Mouse (Mus musculus) right cerebral cortex, postnatal 4 days (tissue): Measurements from ENCODE around the gene Trappc11.

ENCODE experiments used
- DNase-seq: peaks from one replicate; pipeline ENCODE4 v3.0.0-alpha.2; 2022

Gene Trappc11

DNA sequence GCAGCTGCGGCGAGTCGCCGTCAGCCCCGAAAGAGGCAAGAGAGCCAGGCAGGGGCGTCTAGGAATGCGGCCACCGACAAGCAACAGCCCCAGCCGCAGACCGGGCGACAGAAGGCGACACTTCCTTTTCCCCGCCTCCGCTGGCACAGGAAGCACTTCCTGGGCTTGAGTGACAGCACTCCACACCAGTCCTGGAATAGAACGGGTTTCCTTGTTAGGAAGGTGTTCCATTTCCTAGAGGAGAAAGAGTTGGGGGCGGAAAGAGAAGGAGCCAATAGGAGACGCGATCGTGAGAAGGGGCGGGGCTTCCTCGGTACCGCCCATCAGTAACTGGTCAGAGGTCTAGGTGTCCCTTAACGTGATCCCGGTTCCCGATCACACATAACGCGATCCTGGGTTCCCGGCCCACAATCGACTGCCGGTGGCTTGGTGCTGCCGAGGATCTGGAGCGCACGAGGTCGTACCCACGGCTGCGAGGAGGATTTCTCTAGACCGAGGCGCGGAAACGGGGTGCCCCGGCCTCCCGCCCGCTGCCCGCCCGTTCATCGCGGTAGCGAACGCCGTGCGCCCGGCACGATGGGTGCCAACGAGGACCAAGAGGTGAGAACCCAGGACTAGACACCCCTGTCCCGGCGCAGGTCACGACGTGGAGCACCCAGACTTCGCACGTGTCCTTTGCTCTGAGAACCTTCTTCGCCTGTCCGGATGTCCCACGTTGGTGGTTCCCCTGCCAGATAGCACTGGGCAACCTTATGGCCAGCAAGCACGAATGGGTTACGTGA lies at the start of gene Trappc11, which contains the start of gene Rwdd4a:
Trappc11 (minus strand) TSS at position 127 of the 782 bp plus-strand sequence.
Rwdd4a (plus strand) TSS at position 321 of the 782 bp plus-strand sequence.
- DNase-seq, result peak; percentile 90

DNA sequence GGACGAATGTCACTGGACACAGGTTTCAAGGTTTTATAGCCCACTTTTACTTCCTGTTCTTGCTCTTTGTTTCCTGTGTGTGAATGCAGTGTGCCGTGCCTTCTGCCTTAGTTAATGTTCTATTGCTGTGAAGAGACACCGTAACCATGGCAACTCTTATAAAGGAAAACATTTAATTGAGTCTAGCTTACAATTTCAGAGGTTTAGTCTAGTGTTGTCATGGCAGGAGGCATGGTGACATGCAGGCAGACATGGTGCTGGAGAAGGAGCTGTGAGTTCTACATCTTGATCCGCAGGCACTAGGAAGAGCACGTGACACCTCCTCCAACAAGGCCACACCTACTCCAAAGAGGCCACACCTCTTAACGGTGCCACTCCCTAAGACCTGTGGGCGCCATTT lies 48.2 kb upstream of the Trappc11 start:
- DNase-seq, result no peak

DNA sequence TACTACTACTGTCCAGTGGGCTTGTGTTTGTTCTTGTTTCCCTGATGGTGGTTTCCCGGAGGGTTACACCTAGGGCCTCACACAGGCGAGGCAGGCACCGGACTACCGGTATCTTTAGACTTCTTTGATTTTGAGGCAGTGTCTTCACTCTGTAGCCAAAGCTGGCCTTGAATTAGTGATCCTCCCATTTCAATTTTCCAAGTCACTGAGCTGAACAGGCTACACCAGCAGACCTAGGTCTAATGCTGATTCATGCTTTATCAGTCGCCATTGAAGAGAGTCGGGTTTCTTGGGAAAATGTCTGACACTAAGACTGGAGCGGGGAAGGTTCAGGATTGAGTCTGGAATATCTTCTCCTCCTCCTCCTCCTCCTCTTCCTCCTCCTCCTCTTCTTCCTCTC lies 40.2 kb upstream of the Trappc11 start:
- no peak for DNase-seq

DNA sequence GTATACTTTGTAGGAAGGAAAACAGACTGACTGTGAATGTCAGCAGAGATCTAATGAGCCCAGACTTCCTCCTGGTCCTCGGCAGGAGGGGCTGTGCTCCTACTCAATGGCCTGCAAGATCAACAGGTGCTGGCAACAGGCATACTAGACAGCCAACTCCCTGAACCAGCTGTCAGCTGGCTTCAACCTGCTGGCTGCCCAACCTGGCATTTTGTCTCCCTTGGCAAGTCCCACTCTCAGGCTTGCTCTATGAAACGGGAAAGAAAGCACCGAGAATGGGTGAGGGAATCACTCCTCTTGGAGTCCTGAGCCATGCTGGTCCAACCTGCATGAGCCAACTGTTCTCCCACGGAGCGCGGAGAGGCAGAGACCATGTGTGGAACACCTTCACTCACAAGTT lies 36.9 kb upstream of the Trappc11 start:
- DNase-seq, result no peak

DNA sequence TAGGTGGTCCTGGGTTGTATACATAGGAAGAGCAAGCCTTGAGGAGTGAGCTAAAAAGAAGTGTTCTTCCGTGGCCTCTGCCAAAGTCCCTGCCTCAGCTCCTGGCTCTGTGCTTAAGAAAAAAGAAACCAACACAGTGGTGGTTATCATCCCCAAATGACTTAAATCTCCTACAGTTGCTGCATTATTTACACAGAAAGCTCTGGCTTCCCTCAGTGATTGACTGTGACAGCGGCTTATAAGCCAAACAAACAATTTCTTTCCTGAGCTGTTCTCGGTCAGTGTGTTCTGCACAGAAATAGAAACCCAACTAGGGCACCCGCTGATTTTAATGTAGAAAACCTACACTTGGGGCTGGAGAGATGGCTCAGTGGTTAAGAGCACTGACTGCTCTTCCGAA lies 34.8 kb upstream of the Trappc11 start:
- DNase-seq, result no peak

DNA sequence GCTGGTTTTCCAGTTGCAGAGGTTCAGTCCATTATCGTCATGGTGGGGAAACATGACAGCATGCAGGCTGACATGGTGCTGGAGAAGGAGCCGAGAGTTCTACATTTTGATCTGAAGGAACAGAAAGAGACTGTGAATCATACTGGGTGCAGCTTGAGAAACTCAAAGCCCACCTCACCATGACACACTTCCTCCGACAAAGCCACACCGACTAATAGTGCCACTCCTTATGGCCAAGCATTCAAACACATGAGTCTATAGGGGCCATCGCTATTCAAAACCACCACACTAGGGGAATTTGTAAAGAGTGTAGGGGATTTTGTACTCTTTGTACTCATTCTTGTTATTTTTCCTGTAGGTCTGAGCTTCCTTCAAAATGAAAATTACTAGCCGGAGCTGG lies 33.3 kb upstream of the Trappc11 start:
- no peak for DNase-seq

DNA sequence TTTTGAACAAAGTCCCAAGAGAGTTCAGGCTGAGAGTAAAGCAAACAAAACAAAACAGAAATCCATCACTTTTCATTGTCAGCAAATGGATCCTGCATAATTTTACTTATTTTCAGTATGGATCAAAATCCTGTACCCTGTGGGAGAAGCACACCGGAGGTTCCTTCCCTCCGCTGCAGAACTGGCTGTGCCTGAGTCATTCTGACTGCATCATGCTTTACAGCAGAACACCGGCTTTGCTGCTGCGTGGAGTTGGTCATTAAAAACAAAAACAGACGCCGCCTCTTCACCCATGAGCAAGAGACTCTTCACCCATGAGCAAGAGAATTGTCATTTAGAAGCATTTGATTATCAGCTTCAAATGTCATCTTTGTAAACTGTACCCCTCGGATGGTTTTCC lies 27.5 kb upstream of the Trappc11 start:
- no peak for DNase-seq

DNA sequence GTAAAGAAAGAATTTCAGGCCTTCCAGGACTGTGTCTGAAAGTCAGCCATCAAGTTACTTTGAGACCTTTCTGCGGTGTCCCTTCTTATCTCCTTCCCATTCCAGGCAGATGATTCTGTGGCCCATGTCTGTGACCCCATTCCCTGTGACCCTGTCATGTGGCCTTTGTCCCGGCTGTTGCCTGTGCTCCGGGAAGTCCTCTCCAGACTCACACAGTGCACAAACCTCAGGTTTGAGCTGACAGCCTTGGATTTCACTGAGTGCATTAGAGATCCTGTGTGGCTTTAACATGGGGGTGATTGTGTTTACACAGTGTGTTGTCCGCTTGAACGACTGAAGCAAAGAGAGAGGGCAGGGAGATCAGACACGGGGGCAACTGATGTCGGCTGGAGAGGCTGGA lies 25.0 kb upstream of the Trappc11 start:
- DNase-seq, result no peak

DNA sequence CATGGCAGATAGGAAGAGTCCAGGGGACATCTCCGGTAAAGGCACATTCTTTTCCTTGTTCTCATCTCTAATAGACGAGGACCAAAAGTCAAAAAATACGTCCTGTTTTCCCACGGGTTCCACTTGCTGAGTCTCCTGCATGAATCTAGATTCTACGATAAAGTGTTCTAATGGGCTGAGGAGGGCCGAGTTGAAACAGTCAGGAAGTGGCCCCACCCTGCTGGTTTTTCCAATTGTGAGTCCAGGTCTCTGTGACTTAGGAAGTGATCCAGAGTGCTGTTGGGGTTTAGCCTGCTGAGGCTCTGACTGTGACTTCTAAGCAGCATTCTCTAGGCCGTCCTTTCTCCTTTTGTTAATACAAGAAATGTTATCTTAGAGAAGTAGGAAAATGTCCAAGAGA lies 23.2 kb upstream of the Trappc11 start:
- DNase-seq, result no peak

DNA sequence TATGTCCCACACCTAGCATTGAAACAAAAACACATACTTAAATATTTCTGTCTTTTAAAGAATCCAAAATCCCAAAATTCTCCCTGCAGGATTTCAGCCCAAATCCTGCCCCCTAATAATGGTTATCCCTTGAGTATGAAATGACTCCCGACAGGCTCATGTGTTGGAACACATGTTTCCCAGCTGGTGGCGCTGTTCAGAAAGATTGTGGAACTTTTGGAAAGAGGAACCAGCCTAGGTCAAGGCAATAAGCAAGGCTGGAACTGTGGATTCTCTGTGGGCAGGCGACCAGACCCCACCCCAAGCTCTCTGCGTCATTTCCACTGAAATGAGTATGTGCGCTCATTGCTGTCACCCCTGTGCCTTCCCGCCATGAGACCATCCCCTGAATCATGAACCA lies 20.3 kb upstream of the Trappc11 start:
- no peak for DNase-seq

DNA sequence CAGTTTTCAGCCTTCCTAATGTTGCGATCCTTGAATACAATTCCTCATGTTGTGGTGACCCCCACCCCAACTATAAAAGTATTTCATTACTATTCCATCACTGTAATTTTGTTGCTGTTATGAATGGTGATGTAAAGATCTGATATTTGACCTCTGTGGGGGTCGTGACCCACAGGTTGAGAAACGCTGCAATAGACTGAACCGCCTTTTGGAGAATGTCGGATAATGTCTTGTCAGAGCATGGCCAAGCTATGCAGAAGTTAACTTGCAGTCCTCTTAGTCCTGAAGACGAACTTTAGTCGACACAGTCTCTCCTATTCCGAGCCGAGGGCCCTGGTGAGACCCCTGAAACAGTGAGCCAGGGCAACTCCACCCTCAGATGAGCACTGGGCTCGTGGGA lies 13.8 kb upstream of the Trappc11 start:
- no peak for DNase-seq

DNA sequence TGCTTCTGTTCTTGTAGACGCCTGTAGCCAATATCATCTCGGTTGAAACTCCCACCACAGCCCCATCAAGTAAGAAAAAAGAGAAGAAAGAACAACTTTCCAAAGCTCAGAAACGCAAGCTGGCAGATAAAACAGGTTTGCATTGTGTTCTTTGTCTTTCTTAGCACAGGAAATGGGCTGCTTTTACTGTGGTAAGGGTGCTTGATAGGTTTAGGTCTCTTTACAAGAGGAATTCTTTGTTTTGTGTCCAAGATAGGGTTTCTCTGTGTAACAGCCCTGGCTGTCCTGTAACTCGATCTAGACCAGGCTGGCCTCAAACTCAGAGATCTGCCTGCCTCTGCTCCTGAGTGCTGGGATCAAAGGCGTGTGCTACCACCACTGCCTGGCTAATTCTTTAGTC lies 10.8 kb upstream of the Trappc11 start:
- DNase-seq, result no peak

DNA sequence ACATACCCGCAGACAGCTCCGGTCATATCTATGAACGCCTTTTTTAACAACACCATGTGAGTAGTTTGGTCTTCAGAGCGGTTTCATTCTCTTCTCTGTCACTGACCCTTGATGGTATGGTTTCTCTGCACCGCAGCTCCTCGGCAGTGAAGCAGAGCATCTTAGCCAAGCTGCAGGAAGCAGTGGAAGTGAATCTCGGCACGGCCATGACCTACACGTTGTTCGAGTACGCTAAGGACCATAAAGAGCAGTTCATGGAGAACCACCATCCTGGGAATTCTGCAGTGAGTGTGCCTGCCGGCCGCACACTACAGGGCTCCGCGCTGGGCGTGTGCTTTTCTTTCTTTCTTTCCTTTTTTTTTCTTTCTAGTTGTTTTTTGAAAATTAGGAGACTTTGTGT lies 9.5 kb upstream of the Trappc11 start:
- DNase-seq, result no peak

DNA sequence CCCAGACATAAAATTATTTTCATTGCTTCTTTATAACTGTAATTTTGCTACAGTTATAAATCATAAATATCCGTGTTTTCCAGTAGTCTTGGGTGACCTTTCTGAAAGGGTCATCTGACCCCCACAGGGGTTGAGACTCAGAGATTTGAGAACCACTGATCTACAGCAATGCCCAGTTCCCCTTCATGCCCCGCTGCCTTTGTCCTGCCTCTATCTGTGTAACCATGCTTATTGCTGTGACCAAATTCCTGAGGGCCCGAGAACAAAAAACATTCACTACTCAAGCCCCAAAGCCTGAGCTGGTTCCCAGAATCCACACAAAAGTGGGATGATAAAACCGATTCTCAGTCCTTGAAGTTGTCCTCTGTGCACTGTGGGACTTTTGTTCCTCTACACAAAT lies 5.1 kb upstream of the Trappc11 start:
- DNase-seq, result no peak

DNA sequence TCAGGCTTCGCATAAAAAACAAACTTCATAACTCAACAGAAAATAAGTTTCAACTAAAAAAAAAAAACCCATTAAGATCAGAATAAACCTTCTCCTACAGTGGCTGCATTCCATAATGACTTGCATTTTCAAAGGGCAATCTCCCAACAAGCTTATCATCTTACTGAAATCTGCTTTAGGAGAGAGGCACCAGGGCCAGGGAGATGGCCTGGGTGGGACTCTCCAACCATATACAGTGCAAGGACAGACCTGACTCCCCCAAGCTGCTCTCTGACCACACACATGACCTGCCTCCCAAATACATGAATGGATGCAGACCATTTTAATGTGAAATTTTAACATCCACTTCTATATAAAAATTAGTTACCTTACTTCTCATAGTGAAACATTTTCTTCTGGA lies 5.2 kb downstream of the Trappc11 start:
- no peak for DNase-seq

DNA sequence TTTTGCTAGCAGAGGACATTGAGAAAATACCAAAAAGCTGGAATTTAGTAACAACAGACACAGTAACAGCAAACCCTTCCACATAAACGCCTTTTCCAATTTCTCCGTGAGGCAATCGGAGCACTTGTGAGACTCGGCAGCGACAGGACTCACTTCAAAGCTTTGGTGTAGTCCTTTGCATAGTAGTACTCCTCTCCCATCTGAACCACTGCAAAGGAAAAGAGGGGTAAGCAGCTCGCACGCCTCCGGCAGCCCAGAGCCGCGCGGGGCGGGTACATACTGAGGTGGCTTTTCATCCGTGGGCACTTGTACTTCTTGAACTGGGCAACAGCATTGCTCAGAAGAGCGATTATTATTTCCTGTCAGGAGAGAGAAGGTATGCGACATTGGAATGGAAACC lies 19.7 kb downstream of the Trappc11 start:
- DNase-seq, result no peak

DNA sequence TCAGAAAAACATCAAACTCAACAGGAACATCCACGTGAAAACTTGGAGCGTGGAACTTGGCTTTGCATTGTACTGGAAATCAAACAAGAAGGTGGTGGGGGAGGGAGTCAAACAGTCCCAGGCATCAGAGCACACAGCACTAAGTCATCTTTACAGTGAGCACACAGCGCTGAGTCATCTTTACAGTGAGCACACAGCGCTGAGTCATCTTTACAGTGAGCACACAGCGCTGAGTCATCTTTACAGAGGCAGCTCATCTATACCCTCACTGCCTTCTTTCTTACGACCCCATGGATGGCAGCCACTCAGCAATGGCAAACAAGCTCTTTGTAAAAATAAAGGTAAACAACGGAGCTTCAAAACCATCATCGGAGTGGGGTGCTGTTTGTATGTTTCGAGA lies 22.3 kb downstream of the Trappc11 start:
- no peak for DNase-seq

DNA sequence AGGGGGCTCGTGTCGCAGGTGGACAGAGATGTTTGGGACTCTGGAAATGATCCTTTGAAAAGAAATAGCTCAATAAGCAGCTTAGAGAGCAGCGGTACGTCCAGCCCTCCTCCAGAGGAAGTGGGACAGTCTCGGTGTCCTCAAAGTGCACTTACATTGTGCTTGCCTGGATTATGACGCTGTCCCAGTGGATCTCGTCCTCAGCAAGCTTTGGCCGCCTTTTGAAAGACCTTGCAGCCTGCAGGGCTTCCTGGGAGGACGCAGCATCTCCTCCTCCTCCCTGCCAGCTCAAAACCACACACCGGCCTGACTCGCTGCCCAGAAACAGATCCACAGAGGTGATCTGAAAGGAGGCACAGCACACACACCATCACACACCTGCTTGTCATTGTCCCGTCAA lies 27.8 kb downstream of the Trappc11 start:
- DNase-seq, result no peak

DNA sequence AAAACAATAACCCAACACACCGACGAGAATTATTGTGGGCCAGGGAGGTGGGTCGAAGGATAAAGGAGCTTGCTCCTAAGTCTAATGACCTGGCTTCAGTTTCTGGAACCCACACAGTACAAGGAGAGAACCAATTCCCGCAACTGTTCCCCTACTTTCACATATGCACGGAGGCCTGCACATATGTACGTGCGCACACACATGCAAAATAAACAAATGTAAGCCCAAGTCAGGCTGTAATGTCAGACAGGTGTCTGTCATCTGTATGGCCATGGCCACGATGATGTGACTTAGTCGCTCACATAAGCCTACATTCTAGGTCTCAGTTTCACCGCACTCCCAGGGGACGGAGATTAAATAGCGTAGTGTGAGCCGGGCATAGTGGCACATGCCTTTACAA lies 30.7 kb downstream of the Trappc11 start:
- DNase-seq, result no peak

DNA sequence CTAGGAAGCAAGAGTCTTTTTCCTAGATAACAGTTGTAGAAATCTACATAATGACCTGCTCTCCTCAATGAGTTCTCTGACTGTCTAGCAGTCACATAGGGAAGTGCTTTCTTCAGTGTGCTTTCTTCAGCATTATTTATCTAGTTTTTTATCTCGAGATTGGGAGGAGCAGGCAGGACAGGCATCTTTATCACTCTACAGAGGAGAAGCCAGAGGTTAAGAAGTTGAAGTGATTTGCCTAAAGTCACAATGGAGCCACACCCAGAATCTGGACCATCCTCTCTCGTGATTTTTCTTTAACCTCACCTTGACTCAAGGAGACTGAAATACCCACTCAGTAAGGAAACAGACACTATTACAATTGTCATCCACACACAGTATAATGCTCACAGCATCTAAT lies 31.3 kb downstream of the Trappc11 start:
- DNase-seq, result no peak

DNA sequence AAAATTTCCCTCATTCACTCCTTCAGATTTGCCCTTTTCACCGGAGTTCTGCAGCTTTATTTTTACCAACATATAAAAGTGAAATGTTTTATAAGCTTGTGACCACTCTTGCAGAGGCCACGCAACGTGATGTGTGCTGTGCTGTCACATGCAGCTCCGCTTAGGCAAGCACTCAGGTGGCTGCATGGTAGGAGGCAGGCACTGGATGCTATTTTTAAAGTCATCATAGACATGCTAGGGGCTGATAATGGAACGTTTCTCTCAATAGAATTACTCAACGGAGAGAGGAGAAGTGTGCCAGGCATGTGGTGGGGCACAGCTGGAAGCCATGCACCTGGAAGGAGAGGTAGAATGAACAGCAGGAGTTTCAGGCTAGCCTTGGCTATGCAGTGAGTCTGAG lies 37.8 kb downstream of the Trappc11 start:
- DNase-seq, result no peak

DNA sequence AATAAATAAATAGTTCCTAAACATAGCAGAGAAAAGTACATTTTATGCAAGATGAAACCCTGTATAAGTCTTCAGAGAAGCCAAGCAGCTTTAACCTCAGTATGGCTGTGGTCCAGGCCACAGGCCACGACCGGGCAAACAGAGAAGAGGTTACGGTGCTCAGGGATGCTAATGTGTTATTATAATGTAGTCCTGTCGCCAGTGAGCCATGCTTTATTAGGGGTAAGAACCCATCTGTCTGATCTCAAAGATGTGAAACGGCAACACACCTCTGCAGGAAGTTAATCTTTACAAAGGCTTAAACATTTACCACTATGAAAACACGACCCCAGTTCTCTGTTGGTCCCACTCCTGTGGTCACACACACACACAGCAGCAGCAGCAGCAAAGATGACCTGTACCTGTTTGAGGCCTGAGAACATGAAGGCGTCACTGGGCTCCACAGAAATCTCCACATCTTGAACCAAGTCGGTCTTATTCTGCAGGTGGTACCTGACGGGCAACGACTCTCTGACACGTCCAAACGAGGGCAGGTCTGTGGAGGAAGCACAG lies 38.6 kb downstream of the Trappc11 start:
- DNase-seq, result no peak

DNA sequence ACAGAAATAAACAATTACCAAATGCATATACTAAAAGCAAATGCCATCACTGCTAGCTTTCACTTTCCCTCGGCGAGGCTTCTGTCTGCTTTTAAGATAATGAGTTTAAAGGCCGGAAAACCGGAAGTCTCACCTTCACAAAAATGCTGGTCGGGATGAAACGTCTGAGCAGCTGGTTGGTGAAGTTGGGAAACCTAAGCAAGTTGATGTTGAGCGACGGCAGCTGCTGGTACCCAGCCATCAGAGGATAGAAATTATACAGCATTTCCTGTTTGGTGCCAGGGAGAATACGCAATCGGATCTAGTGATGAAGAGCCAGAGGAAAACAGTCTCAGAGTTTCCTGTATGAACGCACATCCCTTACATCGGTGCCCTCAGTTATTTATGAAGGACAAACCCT lies 40.2 kb downstream of the Trappc11 start:
- DNase-seq, result no peak

DNA sequence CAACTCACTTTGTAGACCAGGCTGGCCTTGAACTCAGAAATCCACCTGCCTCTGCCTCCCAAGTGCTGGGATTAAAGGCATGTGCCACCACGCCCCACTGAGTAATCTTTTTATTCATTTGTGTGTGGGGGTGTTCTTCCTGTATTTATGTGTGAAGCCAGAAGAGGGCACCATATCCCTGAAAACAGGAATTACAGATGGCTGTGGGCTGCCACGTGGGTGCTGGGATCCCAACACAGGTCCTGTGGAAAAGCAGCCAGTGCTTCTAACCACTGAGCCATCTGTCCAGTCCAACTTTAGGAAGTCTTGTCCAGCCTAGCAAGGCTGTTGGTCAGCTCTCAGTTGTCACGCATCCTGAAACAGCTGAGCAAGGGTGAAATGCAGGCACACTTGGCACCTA lies 46.0 kb downstream of the Trappc11 start:
- DNase-seq, result no peak
